Mouse (Mus musculus) heart, embryonic 10.5 days (tissue): Measurements from ENCODE around the gene Syt16. TPM values are rescaled to one million over a fixed set of nuclear protein-coding genes. Genes with fewer than 3 reads are reported as not detected.

Experiments used
- DNase-seq: peaks from one replicate; pipeline ENCODE4 v3.0.0-alpha.2; 2017; ENCODE audit warnings: low spot score
- H3K27ac ChIP-seq: fragments of 300-500 bp; sonication (generic); 2 replicates; pipeline ENCODE4 v1.5.1; 2016; ENCODE audit warnings: mild to moderate bottlenecking
- H3K27me3 ChIP-seq: fragments of 300-500 bp; sonication (generic); 2 replicates; pipeline ENCODE4 v1.6.1; 2016; ENCODE audit warnings: mild to moderate bottlenecking; ENCODE audit not compliant: poor library complexity, insufficient read depth, severe bottlenecking
- H3K36me3 ChIP-seq: fragments of 300-500 bp; sonication (generic); 2 replicates; pipeline ENCODE4 v1.6.1; 2016; ENCODE audit warnings: mild to moderate bottlenecking, moderate library complexity
- H3K4me1 ChIP-seq: fragments of 300-500 bp; sonication (generic); 2 replicates; pipeline ENCODE4 v1.6.1; 2016; ENCODE audit warnings: mild to moderate bottlenecking
- H3K4me3 ChIP-seq: fragments of 300-500 bp; sonication (generic); 2 replicates; pipeline ENCODE4 v1.5.1; 2016; ENCODE audit warnings: mild to moderate bottlenecking, moderate library complexity
- H3K9me3 ChIP-seq: fragments of 300-500 bp; sonication (generic); 2 replicates; pipeline ENCODE4 v1.6.1; 2016; ENCODE audit warnings: mild to moderate bottlenecking, moderate library complexity
- WGBS: fragments of 180-500 bp; shearing (Covaris S2); methylation state at CpG from one replicate; pipeline ENCODE4 v1.1.7; 2016; 5-methylcytosine and 5-hydroxymethylcytosine counted together
- polyA plus RNA-seq: library from polyadenylated mRNA; unstranded; fragments of >200 nt; fragmentation: Nextera tagmentation; extraction: Ambion mirVana; gene quantifications from 2 replicates; pipeline ENCODE4 v1.2.1, GENCODE M21; 2016

Syt16 gene
- polyA plus RNA-seq, 1 experiment from 2014 or later: 0.33 TPM

DNA sequence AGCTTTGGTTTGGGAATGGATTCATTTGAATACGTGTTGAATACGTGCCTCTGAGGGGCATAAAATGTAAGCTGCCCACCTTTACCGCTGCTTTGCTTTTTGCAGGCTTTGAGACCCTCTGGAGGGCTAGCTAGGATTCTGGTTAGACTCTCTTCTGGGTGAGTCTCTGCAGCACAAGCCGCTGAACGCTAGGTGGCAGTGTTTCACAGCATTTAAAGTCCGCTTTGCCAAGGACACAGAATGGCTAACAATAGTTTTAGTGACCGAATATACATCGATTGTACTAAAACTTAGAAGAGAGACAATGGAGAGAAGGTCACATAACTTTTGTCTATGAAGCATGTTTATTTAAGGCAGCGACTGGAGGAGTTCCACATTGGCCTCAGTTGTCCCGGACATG, 322.9 kb downstream of the Syt16 start:
- no peaks in the 10 kb centered on the region for H3K4me1 ChIP-seq
- H3K27me3 ChIP-seq: no peaks in the 10 kb centered on the region
- no peak overlapping the region for H3K27ac ChIP-seq
- no peak overlapping the region for H3K4me3 ChIP-seq
- H3K9me3 ChIP-seq: no peaks in the 10 kb centered on the region
- WGBS: 22% methylated on average over 10 of the region's 10 CpGs
- no peaks in the 10 kb centered on the region for H3K36me3 ChIP-seq
- peak; percentile 78 for DNase-seq

GRCm38 (mm10) chr12:74321981-74322380, 324.5 kb downstream of the Syt16 start:
- H3K9me3 ChIP-seq: no peaks in the 10 kb centered on the region
- H3K4me3 ChIP-seq: no peak overlapping the region
- no peaks in the 10 kb centered on the region for H3K27me3 ChIP-seq
- H3K36me3 ChIP-seq: no peaks in the 10 kb centered on the region
- no peak overlapping the region for H3K27ac ChIP-seq
- no peaks in the 10 kb centered on the region for H3K4me1 ChIP-seq
- no peak for DNase-seq
- 79% methylated on average over 5 of the region's 5 CpGs for WGBS

Other genes with a start within 250 kb of the Syt16 start
- gene Hif1a, start 96.3 kb upstream of the Syt16 start, polyA plus RNA-seq: 138 and 194 TPM in 2 replicates
- 13.8 and 15.8 TPM in 2 replicates for gene Gm49321, start 60.0 kb upstream of the Syt16 start, polyA plus RNA-seq
- gene Snapc1, start 33.2 kb upstream of the Syt16 start, polyA plus RNA-seq: 20.8 and 24.1 TPM in 2 replicates